Mouse (Mus musculus): Measurements from ENCODE around the gene Olfr393. TPM values are rescaled to one million over a fixed set of nuclear protein-coding genes. Genes with fewer than 3 reads are reported as not detected.

The Olfr393 gene
- total RNA-seq (2021) = not detected

DNA sequence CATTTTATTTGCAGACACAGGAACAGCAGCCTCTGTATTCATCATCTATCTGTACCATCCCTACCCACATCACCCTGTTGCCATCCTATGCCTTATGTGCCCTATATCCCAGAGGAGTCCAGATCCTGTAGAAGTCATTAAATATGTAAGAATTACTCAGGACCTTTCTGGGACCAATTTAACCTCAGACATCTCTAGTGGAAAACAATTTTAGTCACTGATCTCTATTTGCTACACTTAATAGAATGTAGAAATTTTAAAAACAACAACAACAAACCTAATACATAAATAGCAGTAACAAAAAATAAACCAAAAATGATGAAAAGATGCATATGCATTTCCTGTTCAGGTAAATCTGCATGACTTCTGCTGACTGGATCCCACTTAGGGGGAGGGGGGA is at the start of gene Olfr393:
Gene Olfr393 (minus strand): TSS at position 101 of the 400 bp plus-strand sequence.
- intact Hi-C loops (cut with DNase I) = no loop called here

DNA sequence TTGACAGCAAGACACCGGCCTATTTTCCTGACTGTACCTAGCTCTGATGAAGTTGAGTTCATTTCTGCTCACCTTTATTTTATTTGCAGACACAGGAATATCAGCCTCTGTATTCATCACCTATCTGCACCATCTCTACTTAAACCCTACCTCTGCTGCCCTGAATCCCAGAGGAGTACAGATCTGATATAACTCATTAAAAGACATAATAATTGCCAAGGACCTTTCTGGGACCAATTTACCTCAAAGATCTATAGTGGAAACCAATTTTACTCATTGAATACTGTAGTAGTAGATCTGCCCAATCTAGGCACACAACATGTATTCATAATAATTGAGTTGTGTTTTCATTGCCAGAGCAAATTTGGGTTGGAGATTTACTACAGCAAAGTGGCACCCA is 39.4 kb upstream of the Olfr393 start, which contains the start of gene Olfr394:
Gene Olfr394 (minus strand): TSS at position 101 of the 400 bp plus-strand sequence.
- no peak for DNase-seq (ENCODE audit: low spot score in 2 of 2)
- intact Hi-C loops (cut with DNase I) = no loop called here

More for the DNA sequence above, at the start of gene Olfr393:
- DNase-seq (ENCODE audit: low spot score in 2 of 2) = no peak

DNA sequence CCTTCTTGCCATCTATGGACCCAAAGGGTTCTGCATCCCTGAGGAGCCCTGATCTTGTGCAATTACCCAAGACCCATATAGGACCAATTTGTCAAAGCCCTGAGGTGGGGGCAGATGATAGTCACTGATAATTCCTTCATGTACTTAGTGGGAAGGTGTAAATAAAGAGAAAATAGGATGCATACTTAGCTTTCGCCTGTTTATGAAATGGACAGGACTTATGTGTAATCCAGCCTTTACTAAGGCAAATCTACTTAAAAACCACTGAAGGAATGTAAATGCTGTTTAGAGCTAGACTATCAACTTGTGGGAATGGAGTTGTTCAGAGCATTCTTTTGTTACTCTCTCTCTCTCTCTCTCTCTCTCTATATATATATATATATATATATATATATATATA is 34.3 kb downstream of the Olfr393 start, which contains the start of gene Olfr392:
Gene Olfr392 (minus strand): TSS at position 101 of the 400 bp plus-strand sequence.
- intact Hi-C loops (cut with DNase I) = no loop called here
- DNase-seq (ENCODE audit: low spot score in 2 of 2) = no peak

DNA sequence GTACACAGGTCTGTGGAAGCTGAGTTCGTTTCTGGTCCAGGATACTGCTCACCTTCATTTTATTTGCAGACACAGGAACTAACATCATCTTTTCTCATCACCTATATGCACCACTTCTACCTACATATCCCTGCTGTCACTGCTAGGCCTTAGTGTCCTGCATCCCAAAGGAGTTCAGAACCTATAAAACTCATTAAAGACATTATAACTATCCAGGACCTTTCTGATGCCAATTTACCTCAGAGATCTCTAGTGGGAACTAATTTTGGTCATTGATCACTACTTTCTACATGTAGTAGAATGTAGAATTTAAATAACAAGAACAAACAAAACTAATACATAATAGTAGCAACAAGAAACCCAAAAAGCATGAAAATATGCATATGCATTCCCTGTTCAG is 48.3 kb downstream of the Olfr393 start, which contains the start of gene Olfr391-ps:
Gene Olfr391-ps (minus strand): TSS at position 101 of the 400 bp plus-strand sequence.
- no peak for DNase-seq (ENCODE audit: low spot score in 2 of 2)
- intact Hi-C loops (cut with DNase I) = no loop called here

Other genes starting within 250 kb of the Olfr393 start
- gene Zfp735, start 162.7 kb downstream of the Olfr393 start, total RNA-seq (2021) = not detected
- not detected for gene Olfr389, start 70.7 kb downstream of the Olfr393 start, total RNA-seq (2021)
- gene Olfr390, start 68.5 kb downstream of the Olfr393 start, total RNA-seq (2021) = not detected
- gene Olfr391-ps, start 48.4 kb downstream of the Olfr393 start, total RNA-seq (2021) = not detected
- gene Olfr392, start 34.4 kb downstream of the Olfr393 start, total RNA-seq (2021) = not detected
- gene Olfr394, start 39.3 kb upstream of the Olfr393 start, total RNA-seq (2021) = not detected
- gene Olfr395, start 57.8 kb upstream of the Olfr393 start, total RNA-seq (2021) = not detected
- gene Olfr23, start 85.2 kb upstream of the Olfr393 start, total RNA-seq (2021) = not detected
- gene Olfr397, start 109.4 kb upstream of the Olfr393 start, total RNA-seq (2021) = not detected
- gene Olfr398, start 139.0 kb upstream of the Olfr393 start, total RNA-seq (2021) = not detected
- not detected for gene Olfr139, start 205.1 kb upstream of the Olfr393 start, total RNA-seq (2021)
- not detected for gene Olfr399, start 205.2 kb upstream of the Olfr393 start, total RNA-seq (2021)
- gene Zfp616, start 218.5 kb upstream of the Olfr393 start, total RNA-seq (2021) = not detected

Data from left cerebral cortex, postnatal 25 days (tissue).